Mouse (Mus musculus): Measurements from ENCODE around the gene Rpia.

The Rpia gene

GRCm38 (mm10) chr6:70804632-70805031, 12.6 kb upstream of the Rpia start:
- peak; percentile 80 for DNase-seq (ENCODE audit: low read depth)

- peak; percentile 70 for DNase-seq (ENCODE audit: low read depth)
Measured at GRCm38 (mm10) chr6:70797581-70798251, 5.7 kb upstream of the Rpia start.

- DNase-seq (ENCODE audit: low read depth), result no peak
Measured at GRCm38 (mm10) chr6:70796940-70797339, 4.9 kb upstream of the Rpia start.

GRCm38 (mm10) chr6:70792644-70793043, 612 bp upstream of the Rpia start:
- no peak for DNase-seq (ENCODE audit: low read depth)

- peak; percentile 69 for DNase-seq (ENCODE audit: low read depth)
Measured at GRCm38 (mm10) chr6:70790852-70791761, 925 bp downstream of the Rpia start.

GRCm38 (mm10) chr6:70790034-70790650, 1.9 kb downstream of the Rpia start:
- no peak for DNase-seq (ENCODE audit: low read depth)

- no peak for DNase-seq (ENCODE audit: low read depth)
Measured at GRCm38 (mm10) chr6:70789134-70789533, 2.9 kb downstream of the Rpia start.

GRCm38 (mm10) chr6:70787524-70787923, 4.5 kb downstream of the Rpia start:
- DNase-seq (ENCODE audit: low read depth), result peak; percentile 81

GRCm38 (mm10) chr6:70785852-70786251, 6.2 kb downstream of the Rpia start:
- DNase-seq (ENCODE audit: low read depth), result no peak

GRCm38 (mm10) chr6:70784811-70785210, 7.2 kb downstream of the Rpia start:
- DNase-seq (ENCODE audit: low read depth), result no peak

GRCm38 (mm10) chr6:70781336-70781735, 10.7 kb downstream of the Rpia start:
- no peak for DNase-seq (ENCODE audit: low read depth)

- DNase-seq (ENCODE audit: low read depth), result no peak
Measured at GRCm38 (mm10) chr6:70774372-70774771, 17.7 kb downstream of the Rpia start.

GRCm38 (mm10) chr6:70773769-70774168, 18.3 kb downstream of the Rpia start:
- DNase-seq (ENCODE audit: low read depth), result no peak

GRCm38 (mm10) chr6:70768769-70769168, 23.3 kb downstream of the Rpia start:
- DNase-seq (ENCODE audit: low read depth), result peak; percentile 88

- DNase-seq (ENCODE audit: low read depth), result no peak
Measured at GRCm38 (mm10) chr6:70765076-70765475, 27.0 kb downstream of the Rpia start.

GRCm38 (mm10) chr6:70764551-70764950, 27.5 kb downstream of the Rpia start:
- DNase-seq (ENCODE audit: low read depth), result no peak

- no peak for DNase-seq (ENCODE audit: low read depth)
Measured at GRCm38 (mm10) chr6:70763881-70764280, 28.2 kb downstream of the Rpia start.

- DNase-seq (ENCODE audit: low read depth), result peak; percentile 26
Measured at GRCm38 (mm10) chr6:70762659-70763058, 29.4 kb downstream of the Rpia start.

- DNase-seq (ENCODE audit: low read depth), result no peak
Measured at GRCm38 (mm10) chr6:70760951-70761350, 31.1 kb downstream of the Rpia start.

- no peak for DNase-seq (ENCODE audit: low read depth)
Measured at GRCm38 (mm10) chr6:70754833-70755232, 37.2 kb downstream of the Rpia start.

- peak; percentile 40 for DNase-seq (ENCODE audit: low read depth)
Measured at GRCm38 (mm10) chr6:70752351-70752750, 39.7 kb downstream of the Rpia start.

GRCm38 (mm10) chr6:70751898-70752273, 40.1 kb downstream of the Rpia start:
- no peak for DNase-seq (ENCODE audit: low read depth)

All from NIH3T3 (cell line).